Mouse (Mus musculus) spleen, adult 2 months (tissue): ENCODE data around the gene Hecw2. TPM values are rescaled to one million over a fixed set of nuclear protein-coding genes. Genes with fewer than 3 reads are reported as not detected.

Source experiments
- DNase-seq, 2 experiments: peaks; one replicate each; pipeline versions ENCODE4 v3.0.0 to v3.0.0-alpha.2; 2012 to 2021; ENCODE audit warnings: low spot score in 2 of 2, low read depth in 1 of 2
- H3K27ac ChIP-seq: fragments of 200-500 bp; 2 replicates; pipeline ENCODE4 v1.5.1; 2012; ENCODE audit warnings: low read length, inconsistent platforms; ENCODE audit not compliant: insufficient read depth
- H3K27me3 ChIP-seq: fragments of 200-500 bp; 2 replicates; pipeline ENCODE4 v1.6.1; 2012; ENCODE audit warnings: mild to moderate bottlenecking, moderate library complexity, low read length, inconsistent platforms; ENCODE audit not compliant: control insufficient read depth, insufficient read depth
- H3K36me3 ChIP-seq: fragments of 200-500 bp; 2 replicates; pipeline ENCODE4 v1.6.1; 2012; ENCODE audit warnings: mild to moderate bottlenecking, low read length, inconsistent platforms; ENCODE audit not compliant: control insufficient read depth, insufficient read depth
- H3K4me1 ChIP-seq: fragments of 200-500 bp; 2 replicates; pipeline ENCODE4 v1.6.1; 2011; ENCODE audit warnings: inconsistent platforms; ENCODE audit not compliant: control insufficient read depth, insufficient read depth, insufficient read length
- H3K4me3 ChIP-seq: fragments of 200-500 bp; 2 replicates; pipeline ENCODE4 v1.5.1; 2011; ENCODE audit warnings: mild to moderate bottlenecking, inconsistent platforms; ENCODE audit not compliant: insufficient read depth, insufficient read length; ENCODE audit errors: extremely low read depth
- CTCF ChIP-seq: fragments of 200-500 bp; IDR thresholded peaks from 2 replicates; pipeline ENCODE4 v1.5.1; 2011; ENCODE audit warnings: mild to moderate bottlenecking, inconsistent platforms; ENCODE audit not compliant: insufficient read depth, insufficient read length, insufficient replicate concordance; ENCODE audit errors: extremely low read depth
- POLR2A ChIP-seq: fragments of 200-500 bp; IDR thresholded peaks from 2 replicates; pipeline ENCODE4 v1.6.1; 2011; ENCODE audit warnings: low read depth, low read length, inconsistent platforms
- WGBS: fragments of 180-500 bp; shearing (Covaris S2); methylation state at CpG from one replicate; pipeline ENCODE4 v1.1.7; 2018; 5-methylcytosine and 5-hydroxymethylcytosine counted together
- polyA plus RNA-seq: library from polyadenylated mRNA; depleted of rRNA; stranded (reverse); fragments of >200 nt; gene quantifications from 2 replicates; pipeline ENCODE4 v1.2.3, GENCODE M21; 2012

Gene Hecw2
- polyA plus RNA-seq, 1 experiment, result 0.19 TPM

GRCm38 (mm10) chr1:54068248-54068647 is 126.7 kb downstream of the Hecw2 start:
- no peak for DNase-seq
- Histone ChIP-seq H3K4me1 (no peaks in the 10 kb centered on the region), H3K27me3 (no peaks in the 10 kb centered on the region), H3K36me3 (no peaks in the 10 kb centered on the region), H3K4me3 (no peak overlapping the region), H3K27ac (no peak overlapping the region)
- 11% methylated on average over 1 of the region's 1 CpGs for WGBS
- no peak for TF ChIP-seq CTCF
- no peak for TF ChIP-seq POLR2A

- no peak for DNase-seq
- Histone ChIP-seq H3K4me1 (no peaks in the 10 kb centered on the region), H3K36me3 (no peaks in the 10 kb centered on the region), H3K4me3 (no peak overlapping the region), H3K27ac (no peak overlapping the region), H3K27me3 (no peaks in the 10 kb centered on the region)
- WGBS, result 83% methylated on average over 1 of the region's 1 CpGs
- TF ChIP-seq POLR2A (no peak), CTCF (no peak)
Observed at GRCm38 (mm10) chr1:54065434-54065833, 129.5 kb downstream of the Hecw2 start.

- no peak for TF ChIP-seq CTCF
- no peak for TF ChIP-seq POLR2A
- Histone ChIP-seq H3K36me3 (no peaks in the 10 kb centered on the region), H3K27me3 (no peaks in the 10 kb centered on the region), H3K27ac (no peak overlapping the region), H3K4me3 (no peak overlapping the region), H3K4me1 (no peaks in the 10 kb centered on the region)
- DNase-seq, result no peak
- 83% methylated on average over 2 of the region's 2 CpGs for WGBS
Observed at GRCm38 (mm10) chr1:54061078-54061477, 133.9 kb downstream of the Hecw2 start.

GRCm38 (mm10) chr1:54059731-54060130 is 135.2 kb downstream of the Hecw2 start:
- no peaks in the 10 kb centered on the region for H3K36me3 ChIP-seq
- DNase-seq, result no peak

GRCm38 (mm10) chr1:54052771-54053170 is 142.2 kb downstream of the Hecw2 start:
- TF ChIP-seq POLR2A, result no peak
- TF ChIP-seq CTCF, result no peak
- H3K36me3 ChIP-seq, result no peaks in the 10 kb centered on the region
- H3K27me3 ChIP-seq, result no peaks in the 10 kb centered on the region
- no peak for DNase-seq
- H3K27ac ChIP-seq, result no peak overlapping the region
- H3K4me3 ChIP-seq, result no peak overlapping the region
- no peaks in the 10 kb centered on the region for H3K4me1 ChIP-seq

More at GRCm38 (mm10) chr1:54059731-54060130, 135.2 kb downstream of the Hecw2 start:
- no peak overlapping the region for H3K4me3 ChIP-seq
- no peaks in the 10 kb centered on the region for H3K4me1 ChIP-seq
- 90% methylated on average over 1 of the region's 1 CpGs for WGBS
- H3K27me3 ChIP-seq, result no peaks in the 10 kb centered on the region
- no peak for TF ChIP-seq POLR2A
- TF ChIP-seq CTCF, result no peak
- H3K27ac ChIP-seq, result no peak overlapping the region

- 62% methylated on average over 1 of the region's 1 CpGs for WGBS
- no peak overlapping the region for H3K4me3 ChIP-seq
- H3K36me3 ChIP-seq, result no peaks in the 10 kb centered on the region
- no peak overlapping the region for H3K27ac ChIP-seq
- H3K27me3 ChIP-seq, result no peaks in the 10 kb centered on the region
- no peaks in the 10 kb centered on the region for H3K4me1 ChIP-seq
- TF ChIP-seq POLR2A (no peak), CTCF (no peak)
- no peak for DNase-seq
Observed at GRCm38 (mm10) chr1:54046923-54047322, 148.0 kb downstream of the Hecw2 start.

GRCm38 (mm10) chr1:54039062-54039461 is 155.9 kb downstream of the Hecw2 start:
- Histone ChIP-seq H3K27ac (no peak overlapping the region), H3K27me3 (no peaks in the 10 kb centered on the region), H3K4me3 (no peak overlapping the region), H3K36me3 (no peaks in the 10 kb centered on the region), H3K4me1 (no peaks in the 10 kb centered on the region)
- WGBS, result 30% methylated on average over 2 of the region's 2 CpGs
- no peak for DNase-seq
- TF ChIP-seq POLR2A (no peak), CTCF (no peak)

GRCm38 (mm10) chr1:54017686-54018085 is 177.3 kb downstream of the Hecw2 start:
- H3K4me1 ChIP-seq, result no peaks in the 10 kb centered on the region
- H3K27ac ChIP-seq, result no peak overlapping the region
- DNase-seq, result no peak
- WGBS, result 56% methylated on average over 2 of the region's 2 CpGs
- H3K36me3 ChIP-seq, result no peaks in the 10 kb centered on the region
- H3K4me3 ChIP-seq, result no peak overlapping the region
- TF ChIP-seq CTCF (no peak), POLR2A (no peak)
- no peaks in the 10 kb centered on the region for H3K27me3 ChIP-seq
